Mouse (Mus musculus) olfactory bulb, adult 2 months (tissue): ENCODE data around the gene Gm28048. TPM values are rescaled to one million over a fixed set of nuclear protein-coding genes. Genes with fewer than 3 reads are reported as not detected.

Experiments
- H3K27ac ChIP-seq: fragments of 200-500 bp; 2 replicates; pipeline ENCODE4 v1.5.1; 2012; ENCODE audit warnings: low read depth, low read length; ENCODE audit not compliant: insufficient read depth
- H3K4me1 ChIP-seq: fragments of 200-500 bp; 2 replicates; pipeline ENCODE4 v1.6.1; 2012; ENCODE audit warnings: low read length; ENCODE audit not compliant: control insufficient read depth, insufficient read depth
- H3K4me3 ChIP-seq: fragments of 200-500 bp; 2 replicates; pipeline ENCODE4 v1.5.1; 2012; ENCODE audit warnings: mild to moderate bottlenecking, low read depth, low read length, moderate library complexity; ENCODE audit not compliant: insufficient read depth
- CTCF ChIP-seq: fragments of 200-500 bp; IDR thresholded peaks from 2 replicates; pipeline ENCODE4 v1.5.1; 2012; ENCODE audit warnings: low read depth, mild to moderate bottlenecking, low read length, moderate library complexity; ENCODE audit not compliant: insufficient read depth
- POLR2A ChIP-seq: fragments of 200-500 bp; IDR thresholded peaks from 2 replicates; pipeline ENCODE4 v1.6.1; 2012; ENCODE audit warnings: mild to moderate bottlenecking, low read depth, low read length, moderate library complexity; ENCODE audit not compliant: insufficient read depth
- WGBS: fragments of 180-500 bp; shearing (Covaris S2); methylation state at CpG from one replicate; pipeline ENCODE4 v1.1.7; 2018; 5-methylcytosine and 5-hydroxymethylcytosine counted together
- polyA plus RNA-seq: library from polyadenylated mRNA; stranded (reverse); fragments of >200 nt; gene quantifications from 2 replicates; pipeline ENCODE4 v1.2.4, GENCODE M21; 2012; ENCODE audit warnings: low replicate concordance; ENCODE audit not compliant: missing spikeins, insufficient read depth, insufficient read length

The Gm28048 gene
- polyA plus RNA-seq, 1 experiment, result not detected

- TF ChIP-seq POLR2A (no peak), CTCF (no peak)
- H3K27ac ChIP-seq, result peak overlapping the region; percentile 55; the same call in 1 of the 2 replicates
- H3K4me3 ChIP-seq, result no peak overlapping the region
- H3K4me1 ChIP-seq, result peaks cover 13% of the 10 kb centered on the region
- WGBS, result 59% methylated on average over 4 of the region's 4 CpGs
Observed at GRCm38 (mm10) chr11:22875279-22875678, 106.6 kb downstream of the Gm28048 start.

- Histone ChIP-seq H3K4me3 (no peak overlapping the region), H3K27ac (peak overlapping the region; percentile 55; the same call in 1 of the 2 replicates), H3K4me1 (peaks cover 13% of the 10 kb centered on the region)
- 30% methylated on average over 6 of the region's 6 CpGs for WGBS
- TF ChIP-seq CTCF (no peak), POLR2A (no peak)
Observed at GRCm38 (mm10) chr11:22874747-22875146, 107.1 kb downstream of the Gm28048 start.

- TF ChIP-seq CTCF (no peak), POLR2A (no peak)
- 64% methylated on average over 4 of the region's 4 CpGs for WGBS
- Histone ChIP-seq H3K4me1 (peaks cover 13% of the 10 kb centered on the region), H3K27ac (0 out of 2 replicates have a peak overlapping the region, but pooled peaks have one; percentile 2), H3K4me3 (no peak overlapping the region)
Observed at GRCm38 (mm10) chr11:22873383-22873782, 108.5 kb downstream of the Gm28048 start.

GRCm38 (mm10) chr11:22872307-22872680, 109.6 kb downstream of the Gm28048 start:
- TF ChIP-seq POLR2A (no peak), CTCF (no peak)
- Histone ChIP-seq H3K4me3 (no peak overlapping the region), H3K4me1 (peaks cover 13% of the 10 kb centered on the region), H3K27ac (no peak overlapping the region)
- WGBS, result 42% methylated on average over 4 of the region's 4 CpGs

GRCm38 (mm10) chr11:22871628-22872306, 110.1 kb downstream of the Gm28048 start:
- H3K27ac ChIP-seq, result no peak overlapping the region
- H3K4me3 ChIP-seq, result no peak overlapping the region
- no peak for TF ChIP-seq CTCF
- TF ChIP-seq POLR2A, result no peak
- 68% methylated on average over 7 of the region's 7 CpGs for WGBS
- H3K4me1 ChIP-seq, result peaks cover 13% of the 10 kb centered on the region

- Histone ChIP-seq H3K4me1 (peaks cover 15% of the 10 kb centered on the region), H3K27ac (no peak overlapping the region), H3K4me3 (no peak overlapping the region)
- WGBS, result 91% methylated on average over 8 of the region's 8 CpGs
- TF ChIP-seq CTCF (no peak), POLR2A (no peak)
Observed at GRCm38 (mm10) chr11:22868582-22868981, 113.3 kb downstream of the Gm28048 start.

- Histone ChIP-seq H3K4me3 (no peak overlapping the region), H3K27ac (no peak overlapping the region), H3K4me1 (peaks cover 15% of the 10 kb centered on the region)
- WGBS, result 98% methylated on average over 5 of the region's 5 CpGs
- no peak for TF ChIP-seq CTCF
- TF ChIP-seq POLR2A, result no peak
Observed at GRCm38 (mm10) chr11:22867691-22868090, 114.2 kb downstream of the Gm28048 start.

- 89% methylated on average over 7 of the region's 7 CpGs for WGBS
- H3K4me1 ChIP-seq, result peaks cover 13% of the 10 kb centered on the region
- TF ChIP-seq POLR2A, result no peak
- TF ChIP-seq CTCF, result no peak
- no peak overlapping the region for H3K4me3 ChIP-seq
- H3K27ac ChIP-seq, result no peak overlapping the region
Observed at GRCm38 (mm10) chr11:22865635-22866246, 116.1 kb downstream of the Gm28048 start.

- Histone ChIP-seq H3K27ac (0 out of 2 replicates have a peak overlapping the region, but pooled peaks have one; percentile 10), H3K4me3 (no peak overlapping the region), H3K4me1 (peaks cover 22% of the 10 kb centered on the region)
- 53% methylated on average over 8 of the region's 8 CpGs for WGBS
- no peak for TF ChIP-seq CTCF
- TF ChIP-seq POLR2A, result no peak
Observed at GRCm38 (mm10) chr11:22864305-22865060, 117.4 kb downstream of the Gm28048 start.
